Mouse (Mus musculus) heart, adult 18-20 months (tissue): ENCODE data around the gene 4930426L09Rik. TPM values are rescaled to one million over a fixed set of nuclear protein-coding genes. Genes with fewer than 3 reads are reported as not detected.
A peak's percentile ranks its signal among the peaks of the same experiment; 100 is the strongest.
"Not testable (repeated sequence)": the region's sequence is repeated elsewhere in the genome, so short reads cannot be mapped to it uniquely, and the experiment has no call there.

Experiments
- DNase-seq, 2 experiments: peaks; one replicate each; pipeline ENCODE4 v3.0.0; 2021 to 2022; ENCODE audit warnings: mixed read lengths in 1 of 2
- total RNA-seq, 2 experiments: library from RNA; stranded (reverse); gene quantifications; 2 replicates each; pipeline ENCODE4 v1.2.3; 2021

Gene 4930426L09Rik
- total RNA-seq, 2 experiments from 2014 or later: not detected

DNA sequence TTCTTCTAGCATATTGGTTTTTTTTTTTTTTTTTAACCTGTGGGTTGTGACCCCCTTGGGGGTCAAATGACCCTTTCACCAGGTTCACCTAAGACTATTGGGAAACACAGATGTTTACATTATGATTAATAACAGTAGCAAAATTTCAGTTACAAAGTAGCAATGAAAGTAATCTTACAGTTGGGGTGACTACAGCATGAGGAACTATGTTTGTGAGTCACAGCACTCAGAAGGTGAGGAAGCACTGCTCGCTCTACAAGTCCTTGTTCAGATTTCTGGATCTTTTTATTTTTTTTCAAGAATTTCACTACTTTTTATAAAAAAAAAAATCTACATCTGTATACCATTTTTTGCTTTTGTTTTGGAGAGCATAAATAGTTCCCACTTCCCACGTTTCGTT, 26.6 kb upstream of the 4930426L09Rik start:
- DNase-seq: no peak

- DNase-seq: no peak
These were observed 23.1 kb upstream of the 4930426L09Rik start for GRCm38 (mm10) chr2:18974882-18975645.

GRCm38 (mm10) chr2:18976175-18976574, 22.0 kb upstream of the 4930426L09Rik start:
- DNase-seq: peak in 1 of 2 experiments; percentile 42

GRCm38 (mm10) chr2:18977201-18977805, 20.8 kb upstream of the 4930426L09Rik start:
- DNase-seq: no peak

GRCm38 (mm10) chr2:18979046-18979445, 19.1 kb upstream of the 4930426L09Rik start:
- no peak for DNase-seq

- no peak for DNase-seq
These were observed 18.5 kb upstream of the 4930426L09Rik start for GRCm38 (mm10) chr2:18979675-18980074.

DNA sequence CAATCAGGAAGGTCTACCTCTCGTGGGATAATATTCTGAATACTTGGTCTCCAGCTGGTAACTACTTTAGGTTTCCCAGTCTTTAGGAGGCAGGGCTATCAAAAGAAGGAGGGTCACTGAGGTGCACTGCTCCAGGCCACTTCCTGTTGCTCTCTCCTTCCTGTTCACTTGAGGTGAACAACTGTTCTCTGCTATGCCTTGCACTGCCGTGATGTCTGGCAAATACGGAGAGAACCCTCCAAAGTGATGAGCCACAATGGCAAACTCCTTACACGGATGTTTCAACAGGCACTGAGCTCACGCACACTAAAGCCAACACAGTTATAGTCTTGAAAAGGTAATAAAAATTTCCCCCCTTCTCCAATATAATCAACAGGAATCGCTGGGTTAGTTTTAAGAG, 15.6 kb upstream of the 4930426L09Rik start:
- no peak for DNase-seq

DNA sequence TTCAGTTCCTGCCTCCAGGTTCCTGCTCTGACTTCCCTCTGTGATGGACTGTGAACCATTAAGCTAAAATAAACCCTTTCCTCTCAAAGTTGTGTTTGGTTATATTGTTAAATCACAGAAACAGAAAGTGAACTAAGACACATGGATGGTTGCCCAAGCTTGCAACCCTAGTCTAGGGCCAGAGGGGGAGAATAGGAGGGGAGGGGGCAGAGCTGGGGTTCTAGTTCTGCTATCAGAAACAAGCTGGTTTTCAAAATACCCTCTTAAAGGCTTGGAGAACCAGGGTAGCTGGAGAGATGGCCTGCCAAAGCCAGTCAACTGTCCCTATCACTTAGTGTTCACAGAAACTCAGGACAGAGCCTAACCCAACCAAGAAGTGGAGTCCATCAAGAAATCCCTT, 14.6 kb upstream of the 4930426L09Rik start:
- no peak for DNase-seq

DNA sequence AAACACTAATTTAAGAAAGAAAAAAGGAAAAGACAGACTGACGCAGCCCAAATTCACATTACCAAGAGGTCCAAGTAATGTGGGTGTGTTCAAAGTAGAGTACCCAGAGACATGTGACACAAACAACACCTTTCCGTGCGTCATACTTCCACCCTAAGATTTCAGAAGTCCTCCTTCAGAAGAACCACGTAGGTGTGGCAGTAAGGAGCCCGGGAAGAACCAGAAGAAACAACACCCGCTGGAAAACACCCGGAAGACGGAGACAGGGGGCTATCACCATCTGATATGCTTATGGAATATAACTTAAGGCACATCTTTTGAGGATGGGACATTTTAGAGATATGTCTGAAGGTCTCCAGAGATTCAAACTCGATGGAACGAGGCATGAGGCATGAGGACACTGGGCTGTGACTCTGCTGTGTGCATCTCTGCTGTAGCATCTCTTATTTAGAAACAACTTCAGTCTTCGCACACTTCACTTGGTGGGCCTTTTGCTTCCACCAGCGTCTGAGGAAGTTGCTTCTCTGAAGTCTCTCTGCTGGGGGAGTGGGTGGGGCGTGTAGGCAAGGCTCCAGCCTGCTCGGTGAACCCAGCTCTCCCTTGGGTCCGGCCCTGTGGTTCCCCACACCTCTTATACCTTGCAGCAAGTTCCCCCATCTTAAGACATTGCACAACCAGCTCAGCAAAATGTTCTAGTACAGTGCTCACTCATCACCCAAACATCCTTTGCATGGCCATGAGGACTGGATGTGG, 13.9 kb upstream of the 4930426L09Rik start:
- DNase-seq: peak; percentile 29 to 78

DNA sequence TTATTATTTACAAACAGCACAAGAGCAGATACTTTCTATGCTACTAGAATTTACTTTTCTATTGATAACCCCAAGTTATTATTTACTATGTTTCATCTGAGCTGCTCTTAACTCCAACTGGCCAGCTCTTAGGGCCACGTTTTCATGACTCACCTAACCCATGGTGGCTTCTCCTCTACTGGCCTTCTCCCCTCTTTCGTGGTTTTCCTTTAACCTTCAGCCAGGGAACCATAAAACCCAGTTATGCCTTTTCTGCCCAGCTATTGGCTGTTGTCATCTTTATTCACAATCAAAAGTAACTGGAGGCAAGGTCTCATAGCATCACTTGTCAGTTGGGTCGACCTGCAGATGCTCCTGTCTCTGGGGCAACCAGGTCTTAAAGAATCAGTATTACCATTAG, 12.6 kb upstream of the 4930426L09Rik start:
- no peak for DNase-seq

- DNase-seq: peak in 1 of 2 experiments; percentile 20
These were observed 9.3 kb upstream of the 4930426L09Rik start for GRCm38 (mm10) chr2:18988885-18989284.

DNA sequence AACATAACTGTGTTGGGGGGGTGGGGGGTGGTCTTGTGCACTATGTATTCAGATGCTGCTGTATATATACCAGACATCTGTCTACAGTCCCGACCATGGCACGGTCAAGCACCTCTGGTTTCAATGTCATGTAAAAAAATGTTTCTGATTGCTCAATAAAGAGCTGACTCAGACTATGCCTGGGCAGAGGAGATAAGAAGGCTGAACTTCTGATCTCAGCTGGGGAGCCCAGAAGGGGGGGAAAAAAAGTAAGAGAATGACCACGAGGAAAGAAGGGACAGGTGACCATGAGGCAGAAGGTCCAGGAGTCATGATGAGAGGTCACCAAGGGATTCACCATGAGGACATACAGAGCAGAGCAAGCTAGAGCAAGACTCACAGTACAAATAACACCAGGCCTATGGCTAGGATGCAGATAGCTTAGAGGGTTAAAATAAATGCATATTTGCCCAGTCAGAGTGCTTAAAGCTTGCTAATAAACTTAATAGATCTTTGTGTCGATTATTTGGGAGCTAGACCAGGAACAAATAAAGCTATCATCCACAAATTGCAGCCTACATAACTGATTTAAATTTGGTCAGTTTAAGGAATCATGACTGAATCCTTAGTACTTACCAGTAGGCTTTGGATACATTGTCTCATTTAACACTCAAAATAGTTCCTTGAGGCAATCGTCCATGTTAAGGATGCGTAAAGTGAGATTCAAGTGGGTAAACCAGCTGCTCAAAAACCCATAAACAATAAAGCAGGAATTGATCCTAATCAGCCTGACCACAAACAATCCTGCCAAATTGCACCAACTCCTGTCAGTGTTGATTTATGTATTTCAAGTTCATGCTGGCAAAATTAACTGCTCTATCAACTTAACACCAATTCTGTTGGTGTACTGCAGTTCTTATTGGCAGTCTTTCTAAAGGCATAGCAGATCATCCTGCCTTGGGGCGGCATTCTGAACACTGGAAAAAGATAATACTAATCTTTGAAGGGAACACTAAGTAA, 5.3 kb upstream of the 4930426L09Rik start:
- DNase-seq: peak in 1 of 2 experiments; percentile 15

GRCm38 (mm10) chr2:18996451-18997211, 1.5 kb upstream of the 4930426L09Rik start:
- DNase-seq: peak; percentile 40 to 54

DNA sequence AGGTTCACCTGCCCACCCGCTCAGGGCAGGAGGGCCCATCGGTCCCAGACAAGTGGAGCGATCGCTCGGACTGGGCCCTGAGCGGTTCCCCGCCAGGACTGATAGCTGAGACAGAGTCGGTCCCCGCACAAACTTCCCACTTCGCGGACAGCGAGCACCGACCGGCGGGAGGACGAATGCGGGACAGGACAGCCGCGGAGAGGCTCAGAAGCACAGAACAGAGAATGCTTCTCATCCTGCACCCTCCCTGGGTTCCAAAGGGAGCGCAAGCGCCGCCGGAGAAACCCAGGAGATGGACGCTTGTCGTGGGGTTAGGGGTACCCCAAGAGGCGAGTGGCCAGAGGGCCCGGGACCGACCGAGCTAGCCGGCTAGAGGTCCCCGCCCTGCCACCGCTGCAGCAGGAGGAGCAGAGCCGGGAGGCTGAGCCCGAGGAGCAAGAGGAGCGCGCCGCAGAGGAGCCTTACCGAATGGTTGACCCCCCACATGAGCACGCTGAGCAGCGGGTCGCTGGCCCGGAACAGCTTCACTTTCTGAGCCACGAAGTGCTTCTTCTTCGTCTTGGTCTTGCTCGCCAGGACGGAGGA, 664 bp upstream of the 4930426L09Rik start:
- peak; percentile 61 to 74 for DNase-seq

DNA sequence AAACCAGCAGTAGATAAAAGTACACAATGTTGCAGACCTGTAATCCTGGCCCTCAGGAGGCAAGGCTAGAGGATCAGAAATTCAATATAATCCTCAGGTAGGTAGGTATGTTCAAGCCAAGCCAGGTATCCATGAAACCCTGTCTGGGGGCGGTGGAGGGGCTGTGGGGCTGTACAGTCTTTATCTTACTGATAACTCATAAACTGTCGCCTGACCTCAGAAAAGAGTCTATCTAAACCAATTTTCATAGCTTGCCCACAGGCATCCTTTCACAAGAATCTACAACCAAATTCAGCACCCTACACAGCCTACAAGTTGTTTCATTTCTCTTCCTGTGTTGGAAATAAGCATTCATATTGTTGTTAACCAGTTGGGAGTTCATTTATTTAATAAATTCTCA, 1.3 kb downstream of the 4930426L09Rik start:
- DNase-seq: no peak

DNA sequence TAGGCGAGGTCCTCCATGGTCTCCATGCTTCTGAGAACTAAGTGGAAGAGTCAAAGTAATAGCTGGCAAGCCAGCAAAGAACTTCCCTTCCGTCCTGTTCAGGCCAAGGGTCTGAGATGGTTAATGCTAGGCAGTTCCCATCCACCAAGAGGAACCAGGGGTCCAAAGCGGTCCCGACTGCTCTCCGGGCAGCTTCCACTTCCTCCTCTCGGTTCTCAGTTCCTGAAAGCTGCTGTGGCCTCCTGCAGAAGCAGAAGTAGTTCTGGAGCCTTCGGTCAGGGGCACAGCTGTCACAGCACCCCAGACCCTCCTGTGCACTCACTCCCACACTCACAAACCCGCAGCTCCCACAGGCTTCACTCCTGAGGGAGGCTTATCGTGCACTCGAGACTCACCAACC, 6.7 kb downstream of the 4930426L09Rik start:
- DNase-seq: peak; percentile 24 to 75

- peak in 1 of 2 experiments; percentile 21 for DNase-seq
These were observed 8.0 kb downstream of the 4930426L09Rik start for GRCm38 (mm10) chr2:19006124-19006523.

DNA sequence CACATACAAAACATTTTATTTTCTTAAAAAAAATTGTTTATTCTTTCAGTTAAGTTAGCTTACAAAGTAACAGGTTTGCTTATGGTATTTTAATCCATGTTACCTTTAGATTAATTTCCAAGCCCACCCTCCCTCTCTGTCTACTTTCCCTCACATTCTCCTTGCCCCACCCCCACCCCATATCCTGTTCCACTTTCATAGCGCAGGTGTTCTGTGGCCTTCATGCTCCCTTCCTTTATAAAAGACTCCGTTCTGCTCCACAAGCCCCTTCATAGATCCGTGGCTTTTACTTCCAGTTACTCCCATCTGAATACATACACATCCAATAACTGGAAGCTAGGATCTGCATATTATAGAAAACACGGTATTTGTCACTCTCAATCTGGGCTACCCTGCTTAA, 9.4 kb downstream of the 4930426L09Rik start:
- no peak for DNase-seq

GRCm38 (mm10) chr2:19010541-19010940, 12.4 kb downstream of the 4930426L09Rik start:
- DNase-seq: not testable (repeated sequence)

- DNase-seq: no peak
These were observed 13.3 kb downstream of the 4930426L09Rik start for GRCm38 (mm10) chr2:19011443-19011842.

GRCm38 (mm10) chr2:19016348-19016747, 18.2 kb downstream of the 4930426L09Rik start:
- no peak for DNase-seq
